Mouse (Mus musculus) pancreas, adult 10 weeks (tissue): ENCODE data around the gene Olfr657. TPM values are rescaled to one million over a fixed set of nuclear protein-coding genes. Genes with fewer than 3 reads are reported as not detected.

Source experiments
- polyA plus RNA-seq: library from polyadenylated mRNA; stranded (reverse); fragments of 350-450 nt; fragmentation: Illumina TruSeq; extraction: RNeasy Lipid Tissue Mini Kit (QIAGEN cat#74804); gene quantifications from one replicate; pipeline ENCODE4 v1.2.3, GENCODE M21; 2015; ENCODE audit warnings: low read depth, low replicate concordance; ENCODE audit not compliant: insufficient read depth

Olfr657 gene
- not detected for polyA plus RNA-seq

DNA sequence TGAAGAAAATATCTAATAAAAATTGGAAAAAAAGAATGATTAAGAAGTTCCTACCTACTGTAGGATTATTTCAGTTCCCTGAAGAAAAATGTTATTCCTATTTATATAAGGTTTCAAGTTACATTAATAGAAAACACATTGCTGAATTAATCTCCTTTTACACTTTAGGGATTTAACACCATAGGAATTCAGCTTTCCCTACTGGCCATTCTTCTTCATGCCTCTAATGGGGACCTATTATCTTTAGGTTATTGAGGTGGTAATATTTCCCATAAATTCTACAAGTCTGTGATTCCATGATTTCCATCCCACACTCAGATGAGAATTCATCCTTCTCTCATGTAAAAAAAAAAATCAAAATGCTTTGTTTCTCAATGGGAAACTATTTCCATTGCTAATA, at the start of gene Olfr657:
Olfr657 (plus strand) TSS at position 301 of the 400 bp plus-strand sequence.

GRCm38 (mm10) chr7:104577014-104577413, 47.6 kb upstream of the Olfr657 start, which contains the start of gene Olfr653:
Gene Olfr653, plus strand, starts transcription at chr7:104577314.

DNA sequence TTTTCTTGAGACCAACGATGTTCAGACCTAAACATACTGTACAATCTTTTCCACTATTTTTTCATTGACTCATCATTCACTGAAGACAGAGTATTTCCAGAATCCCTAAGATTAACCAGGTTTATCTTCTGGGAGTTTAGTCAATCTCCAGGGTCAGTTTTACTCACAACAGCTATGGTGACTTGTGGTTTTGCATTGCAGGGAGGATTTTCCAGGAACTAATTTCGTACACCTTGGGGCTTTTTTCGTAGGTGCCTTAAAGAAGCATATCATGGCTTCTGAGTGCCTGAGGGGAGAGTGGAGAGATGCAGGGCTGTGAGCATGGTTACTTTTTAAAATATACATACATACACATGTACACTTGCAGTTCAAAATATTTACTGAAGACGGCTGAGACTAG, 37.9 kb upstream of the Olfr657 start, which contains the start of gene Olfr654:
Olfr654 (plus strand) TSS at position 301 of the 400 bp plus-strand sequence.

DNA sequence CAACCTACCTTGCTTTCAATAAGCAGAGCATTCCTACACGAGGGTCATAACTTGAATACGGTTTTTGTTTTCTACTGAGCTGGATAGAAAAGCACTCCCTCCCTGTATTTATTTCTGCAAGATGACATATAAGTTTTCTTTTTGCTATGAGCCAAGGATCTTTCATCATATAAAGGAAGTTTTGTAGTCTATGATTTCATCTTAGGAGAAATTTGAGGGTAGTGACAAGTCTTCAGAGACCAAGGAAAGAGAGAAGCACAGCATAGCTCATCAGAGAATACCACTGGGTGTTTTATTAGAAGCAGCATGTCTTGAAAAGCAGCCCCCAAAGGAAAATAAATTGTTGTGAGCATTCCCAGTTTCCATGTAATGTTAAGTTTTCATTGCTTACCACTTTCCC, 22.9 kb upstream of the Olfr657 start, which contains the start of gene Olfr655:
Olfr655 (minus strand) TSS at position 101 of the 400 bp plus-strand sequence.

DNA sequence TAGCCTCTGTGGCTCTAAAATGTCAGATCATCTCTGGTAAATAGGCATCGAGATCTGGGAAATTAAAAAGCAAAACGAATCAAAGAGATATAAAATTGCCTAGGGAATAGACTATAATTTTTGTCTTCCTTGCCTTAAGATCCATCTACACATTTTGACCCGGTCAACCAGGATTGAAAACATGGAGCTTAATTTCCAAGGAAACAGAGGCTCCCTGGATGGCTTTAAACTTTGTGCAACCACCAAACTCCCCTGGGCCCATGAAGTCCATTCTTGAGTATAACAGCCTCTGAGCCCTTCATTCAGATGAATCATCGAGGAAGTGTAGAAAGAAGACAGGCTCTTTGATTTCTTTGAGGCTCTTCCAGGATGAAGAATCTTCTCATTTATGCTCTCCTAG, 10.9 kb upstream of the Olfr657 start, which contains the start of gene Olfr656:
Olfr656 (plus strand) TSS at position 301 of the 400 bp plus-strand sequence.

GRCm38 (mm10) chr7:104646841-104647482, 22.4 kb downstream of the Olfr657 start, which contains the start of gene Olfr658:
Gene Olfr658, minus strand, starts transcription at chr7:104647305.

GRCm38 (mm10) chr7:104666453-104666852, 41.9 kb downstream of the Olfr657 start, which contains the start of gene Olfr659:
Gene Olfr659, plus strand, starts transcription at chr7:104666753.

DNA sequence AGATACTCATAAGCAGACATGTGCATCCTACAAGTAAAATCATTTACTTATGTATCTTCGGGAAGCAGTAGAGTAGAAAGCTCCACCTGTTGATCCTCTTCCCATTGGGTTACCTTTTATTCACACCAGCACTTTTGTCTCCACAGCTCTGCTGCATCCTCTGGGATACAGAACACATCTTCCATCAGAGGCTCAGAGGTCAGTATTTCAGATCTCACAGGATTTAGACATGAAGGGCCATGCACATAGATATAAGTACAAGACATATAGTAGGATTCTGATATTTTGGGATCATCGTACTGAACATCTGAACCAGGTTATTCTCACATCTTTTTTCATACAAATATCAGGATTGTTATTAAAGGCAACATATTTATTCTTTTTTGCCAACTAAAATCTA, 61.6 kb downstream of the Olfr657 start, which contains the start of gene Olfr661:
Olfr661 (plus strand) TSS at position 301 of the 400 bp plus-strand sequence.

Other genes with a start within 250 kb of the Olfr657 start
- gene Trim30c, start 224.0 kb upstream of the Olfr657 start, polyA plus RNA-seq = not detected
- gene Trim30a, start 159.6 kb upstream of the Olfr657 start, polyA plus RNA-seq = 3.2 TPM
- gene Trim30d, start 116.9 kb upstream of the Olfr657 start, polyA plus RNA-seq = 3.0 TPM
- gene Olfr651, start 74.7 kb upstream of the Olfr657 start, polyA plus RNA-seq = not detected
- not detected for gene Olfr652, start 63.9 kb upstream of the Olfr657 start, polyA plus RNA-seq
- not detected for gene Olfr653, start 47.5 kb upstream of the Olfr657 start, polyA plus RNA-seq
- gene Olfr654, start 37.8 kb upstream of the Olfr657 start, polyA plus RNA-seq = not detected
- not detected for gene Olfr655, start 23.0 kb upstream of the Olfr657 start, polyA plus RNA-seq
- not detected for gene Olfr656, start 10.8 kb upstream of the Olfr657 start, polyA plus RNA-seq
- not detected for gene Olfr658, start 22.5 kb downstream of the Olfr657 start, polyA plus RNA-seq
- gene Olfr659, start 42.0 kb downstream of the Olfr657 start, polyA plus RNA-seq = not detected
- not detected for gene Olfr661, start 61.7 kb downstream of the Olfr657 start, polyA plus RNA-seq
- not detected for gene Usp17le, start 152.7 kb downstream of the Olfr657 start, polyA plus RNA-seq
- not detected for gene Usp17lb, start 217.8 kb downstream of the Olfr657 start, polyA plus RNA-seq
- gene Usp17la, start 232.2 kb downstream of the Olfr657 start, polyA plus RNA-seq = not detected